Mouse (Mus musculus) liver, embryonic 16.5 days (tissue): ENCODE measurements around the gene Carnmt1. TPM values are rescaled to one million over a fixed set of nuclear protein-coding genes. Genes with fewer than 3 reads are reported as not detected.

Source experiments
- ATAC-seq: fragments of 200-750 bp; cut with Nextera tagmentation; 2 replicates; pipeline ENCODE4 v1.8.0; 2017; ENCODE audit warnings: low read depth, mild to moderate bottlenecking, moderate number of reproducible peaks, moderate library complexity
- H3K27ac ChIP-seq: fragments of 300-500 bp; sonication (generic); 2 replicates; pipeline ENCODE4 v1.5.1; 2014; ENCODE audit warnings: mild to moderate bottlenecking, low read length
- H3K27me3 ChIP-seq: fragments of 300-500 bp; sonication (generic); 2 replicates; pipeline ENCODE4 v1.6.1; 2014; ENCODE audit warnings: low read depth, low read length, mixed read lengths; ENCODE audit not compliant: control insufficient read depth, insufficient read depth
- H3K36me3 ChIP-seq: fragments of 300-500 bp; sonication (generic); 2 replicates; pipeline ENCODE4 v1.6.1; 2014; ENCODE audit warnings: mild to moderate bottlenecking; ENCODE audit not compliant: control insufficient read depth, insufficient read depth
- H3K4me1 ChIP-seq: fragments of 300-500 bp; sonication (generic); 2 replicates; pipeline ENCODE4 v1.6.1; 2014; ENCODE audit warnings: low read depth, low read length, mixed read lengths; ENCODE audit not compliant: control insufficient read depth
- H3K4me2 ChIP-seq: fragments of 300-500 bp; sonication (generic); 2 replicates; pipeline ENCODE4 v1.6.1; 2014; ENCODE audit warnings: low read depth, low read length, mixed read lengths
- H3K4me3 ChIP-seq: fragments of 300-500 bp; sonication (generic); 2 replicates; pipeline ENCODE4 v1.5.1; 2014; ENCODE audit warnings: low read depth, mild to moderate bottlenecking, low read length
- H3K9ac ChIP-seq: fragments of 300-500 bp; sonication (generic); 2 replicates; pipeline ENCODE4 v1.6.1; 2014; ENCODE audit warnings: low read depth, low read length
- H3K9me3 ChIP-seq: fragments of 300-500 bp; sonication (generic); replicated peaks from 2 replicates; pipeline ENCODE4 v1.6.1; 2016; ENCODE audit warnings: low read length; ENCODE audit not compliant: control insufficient read depth
- WGBS: fragments of 180-500 bp; shearing (Covaris S2); extraction: QIAGEN DNeasy Blood & Tissue Kit; methylation state at CpG from one replicate; pipeline ENCODE4 v1.1.7; 2014; ENCODE audit not compliant: insufficient replicate concordance; 5-methylcytosine and 5-hydroxymethylcytosine counted together
- polyA plus RNA-seq: library from polyadenylated mRNA; unstranded; fragments of >200 nt; fragmentation: Nextera tagmentation; extraction: Ambion mirVana; gene quantifications from 2 replicates; pipeline ENCODE4 v1.2.1, GENCODE M21; 2015

Carnmt1 gene
- 12.0 and 12.6 TPM in 2 replicates for polyA plus RNA-seq

DNA sequence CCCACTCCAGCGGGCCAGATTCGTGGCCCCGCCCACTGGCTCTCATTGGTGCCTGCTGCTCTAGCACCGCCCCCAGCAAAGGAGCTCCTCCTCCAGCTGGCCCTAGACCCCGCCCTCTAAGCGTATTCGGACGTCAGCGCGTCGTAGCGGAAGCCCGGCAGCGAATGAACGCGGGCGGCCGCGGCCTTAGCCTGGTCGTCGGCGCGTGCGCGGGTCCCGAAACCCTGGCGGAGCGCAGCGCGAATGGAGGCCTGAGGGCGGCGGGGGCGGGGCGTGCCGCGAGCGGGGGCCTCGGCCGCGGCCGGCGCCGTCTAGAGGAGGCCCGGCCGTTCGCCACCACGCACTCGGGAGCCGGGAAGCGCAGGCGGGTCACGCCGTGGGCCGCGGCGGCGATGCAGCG is at the start of gene Carnmt1:
Gene Carnmt1, plus strand, starts transcription at position 157 of the 400 bp plus-strand sequence.
- peak; percentile 95 for ATAC-seq
- Histone ChIP-seq H3K9ac (peak within 1 kb of the TSS; percentile 86), H3K36me3 (no peaks in the 10 kb centered on the region), H3K4me1 (peaks cover 18% of the 10 kb centered on the region), H3K4me2 (peak within 1 kb of the TSS; percentile 81), H3K27ac (peak within 1 kb of the TSS; percentile 86), H3K9me3 (no peaks in the 10 kb centered on the region), H3K27me3 (no peaks in the 10 kb centered on the region), H3K4me3 (peak within 1 kb of the TSS; percentile 83)
- WGBS, result under 1% methylated on average over 49 of the region's 58 CpGs

DNA sequence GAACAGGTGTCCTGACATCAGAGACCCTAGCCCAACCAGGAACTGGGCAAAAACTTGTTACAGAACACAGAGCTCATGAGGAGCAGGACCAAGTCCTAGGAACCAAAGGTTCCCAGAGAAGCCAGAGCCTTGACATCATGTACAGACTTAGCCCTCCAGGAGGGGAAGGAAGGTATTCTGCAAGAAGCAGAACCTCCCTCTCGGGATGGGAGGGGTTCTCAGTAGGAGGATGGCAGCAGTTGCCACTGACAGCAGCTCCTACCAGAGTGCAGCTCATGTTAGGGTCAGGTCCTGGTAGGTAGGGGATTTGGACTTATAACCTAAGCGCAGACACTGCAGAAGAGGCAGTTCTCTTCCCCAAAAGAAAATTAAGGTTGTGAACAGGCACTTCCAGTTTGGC is 46.7 kb upstream of the Carnmt1 start:
- no peak overlapping the region for H3K4me3 ChIP-seq
- H3K9ac ChIP-seq, result no peak overlapping the region
- 45% methylated on average over 2 of the region's 2 CpGs for WGBS
- H3K4me1 ChIP-seq, result peaks cover 9% of the 10 kb centered on the region; the same call in 1 of the 2 replicates
- H3K4me2 ChIP-seq, result no peak overlapping the region
- ATAC-seq, result no peak
- no peaks in the 10 kb centered on the region for H3K27me3 ChIP-seq
- H3K9me3 ChIP-seq, result no peaks in the 10 kb centered on the region
- H3K36me3 ChIP-seq, result no peaks in the 10 kb centered on the region
- H3K27ac ChIP-seq, result no peak overlapping the region

DNA sequence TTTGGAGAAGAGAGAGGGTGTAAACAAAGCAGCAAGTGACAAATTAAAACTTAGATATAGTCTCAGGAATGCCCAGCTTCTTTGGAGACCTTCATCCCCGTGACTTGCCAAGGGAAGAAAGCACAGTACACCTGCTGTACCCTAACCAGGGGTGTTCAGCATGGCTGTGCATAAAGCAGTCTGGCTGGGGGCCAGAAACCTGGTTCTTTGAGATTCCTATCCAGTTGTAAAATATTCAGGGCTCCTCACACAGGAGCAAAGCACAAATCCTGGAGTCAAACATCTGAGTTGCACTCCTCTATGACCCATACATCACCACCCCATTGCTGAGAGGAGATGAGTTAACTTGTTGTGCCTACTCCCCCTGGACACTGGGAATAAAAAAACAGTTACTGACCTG is 41.0 kb upstream of the Carnmt1 start:
- Histone ChIP-seq H3K4me3 (no peak overlapping the region), H3K4me2 (no peak overlapping the region; the same call in 1 of the 2 replicates), H3K27me3 (no peaks in the 10 kb centered on the region), H3K9ac (no peak overlapping the region), H3K27ac (no peak overlapping the region), H3K4me1 (peaks cover 10% of the 10 kb centered on the region), H3K9me3 (no peaks in the 10 kb centered on the region), H3K36me3 (no peaks in the 10 kb centered on the region)
- 69% methylated on average over 1 of the region's 1 CpGs for WGBS
- no peak for ATAC-seq

DNA sequence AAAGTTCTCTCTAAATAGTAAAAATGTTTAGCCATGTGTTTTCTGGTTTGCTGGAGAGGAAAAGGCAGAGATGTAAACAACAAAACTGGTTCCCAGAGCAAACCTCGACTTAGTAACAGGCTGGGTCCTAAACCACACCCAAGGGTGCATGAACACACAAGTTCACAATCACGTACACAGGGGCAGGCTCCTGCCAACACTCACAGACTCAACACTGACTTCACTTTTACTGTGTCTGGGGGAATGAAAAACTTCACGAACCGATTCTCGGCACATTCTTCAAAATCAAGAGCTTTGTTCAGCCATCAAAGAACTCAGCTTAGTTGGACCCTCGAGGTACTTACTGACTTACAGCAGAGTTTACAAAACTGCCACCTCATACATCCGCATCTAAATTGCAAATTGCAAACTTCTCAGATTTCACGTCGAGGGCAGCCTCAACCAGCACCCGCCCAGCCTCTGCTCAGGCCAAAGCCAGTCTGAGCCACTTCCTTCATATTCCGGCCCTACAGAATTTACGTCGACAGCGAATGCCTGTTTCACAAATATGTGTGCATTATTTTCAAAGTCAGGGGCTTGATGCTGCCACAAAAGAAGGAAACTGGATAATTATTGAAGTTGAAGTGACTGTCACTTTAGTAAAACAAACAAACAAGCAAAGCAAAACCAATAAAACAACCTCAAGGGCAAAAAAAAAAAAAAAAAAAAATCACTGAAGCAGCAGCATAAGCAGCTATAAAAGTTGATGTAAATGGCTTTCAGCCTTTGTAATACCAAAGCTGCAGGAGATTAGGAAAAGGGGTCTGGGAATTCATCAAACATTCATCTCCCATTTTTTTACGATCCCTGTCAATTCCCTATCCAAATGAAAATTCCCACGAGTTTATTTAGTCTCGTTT is 40.1 kb upstream of the Carnmt1 start:
- Histone ChIP-seq H3K4me3 (peak overlapping the region; percentile 90), H3K9ac (peak overlapping the region; percentile 87), H3K36me3 (no peaks in the 10 kb centered on the region), H3K27me3 (no peaks in the 10 kb centered on the region), H3K4me1 (peaks cover 10% of the 10 kb centered on the region), H3K9me3 (no peaks in the 10 kb centered on the region), H3K27ac (peak overlapping the region; percentile 92), H3K4me2 (peak overlapping the region; percentile 78)
- 10% methylated on average over 17 of the region's 17 CpGs for WGBS
- ATAC-seq, result no peak

DNA sequence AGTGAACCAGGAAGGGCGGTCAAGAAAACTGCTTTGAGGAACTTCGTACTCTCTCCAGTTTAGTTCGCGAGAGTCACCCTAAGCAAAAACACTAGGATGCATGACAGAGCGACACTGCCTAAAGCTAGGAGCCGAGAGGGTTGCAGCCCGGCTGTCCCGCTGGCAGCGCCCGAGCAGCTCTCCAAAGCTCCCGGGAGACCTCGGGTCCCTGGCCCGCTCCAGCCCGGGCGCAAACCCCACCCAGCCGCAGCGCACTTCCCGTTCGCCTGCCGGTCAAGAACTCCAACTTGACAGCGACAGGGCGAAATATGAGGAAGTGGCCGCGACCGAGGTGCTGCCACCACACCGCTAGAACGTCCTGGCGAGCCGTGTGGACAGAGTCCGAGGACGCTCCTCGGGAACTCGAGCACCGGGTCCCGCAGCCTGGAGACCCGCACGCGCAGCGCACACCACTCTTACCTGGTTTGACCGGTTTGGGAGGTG is 39.4 kb upstream of the Carnmt1 start:
- peak overlapping the region; percentile 87 for H3K9ac ChIP-seq
- peak overlapping the region; percentile 92 for H3K27ac ChIP-seq
- under 1% methylated on average over 40 of the region's 40 CpGs for WGBS
- no peaks in the 10 kb centered on the region for H3K36me3 ChIP-seq
- H3K4me3 ChIP-seq, result peak overlapping the region; percentile 90
- no peaks in the 10 kb centered on the region for H3K27me3 ChIP-seq
- H3K4me1 ChIP-seq, result peaks cover 10% of the 10 kb centered on the region
- no peaks in the 10 kb centered on the region for H3K9me3 ChIP-seq
- H3K4me2 ChIP-seq, result peak overlapping the region; percentile 78
- ATAC-seq, result peak; percentile 67

DNA sequence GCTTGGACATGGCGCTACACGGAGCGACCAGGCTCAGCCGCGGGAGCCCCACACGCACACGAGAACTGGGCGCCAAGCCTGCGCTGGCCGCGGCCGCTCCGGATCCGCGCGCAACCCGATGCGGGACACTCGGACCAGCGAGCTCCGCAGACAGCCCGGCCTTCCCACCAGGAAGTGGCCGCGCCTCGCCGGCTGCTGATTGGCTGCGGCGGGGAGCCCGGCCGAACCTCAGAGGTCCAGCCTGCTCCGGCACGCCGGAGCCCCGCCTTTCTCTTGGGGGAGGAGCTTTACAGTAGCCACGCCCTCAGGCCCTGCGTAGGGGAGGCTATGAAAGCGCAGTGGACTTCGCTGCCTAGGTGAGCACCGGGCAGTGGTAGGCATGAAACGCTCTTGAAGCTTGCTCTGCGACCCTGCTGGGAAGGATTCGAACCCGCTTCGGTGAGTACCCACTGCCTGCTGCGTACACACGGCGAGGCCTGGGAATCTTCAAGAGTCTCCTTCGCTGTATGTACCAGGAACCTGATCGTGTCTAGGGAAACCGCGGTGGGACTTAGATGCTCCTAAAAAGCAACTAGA is 38.8 kb upstream of the Carnmt1 start, which contains the start of the genes Ostf1 and Nmrk1:
Gene Ostf1, minus strand, starts transcription at position 180 of the 576 bp plus-strand sequence.
Gene Nmrk1, plus strand, starts transcription at position 307 of the 576 bp plus-strand sequence.
- Histone ChIP-seq H3K9ac (peak within 1 kb of the TSS; percentile 87), H3K4me2 (peak within 1 kb of the TSS; percentile 78), H3K4me3 (peak within 1 kb of the TSS; percentile 90), H3K36me3 (no peaks in the 10 kb centered on the region), H3K27ac (peak within 1 kb of the TSS; percentile 92), H3K4me1 (peaks cover 10% of the 10 kb centered on the region), H3K9me3 (no peaks in the 10 kb centered on the region), H3K27me3 (no peaks in the 10 kb centered on the region)
- under 1% methylated on average over 51 of the region's 51 CpGs for WGBS
- ATAC-seq, result peak; percentile 98

DNA sequence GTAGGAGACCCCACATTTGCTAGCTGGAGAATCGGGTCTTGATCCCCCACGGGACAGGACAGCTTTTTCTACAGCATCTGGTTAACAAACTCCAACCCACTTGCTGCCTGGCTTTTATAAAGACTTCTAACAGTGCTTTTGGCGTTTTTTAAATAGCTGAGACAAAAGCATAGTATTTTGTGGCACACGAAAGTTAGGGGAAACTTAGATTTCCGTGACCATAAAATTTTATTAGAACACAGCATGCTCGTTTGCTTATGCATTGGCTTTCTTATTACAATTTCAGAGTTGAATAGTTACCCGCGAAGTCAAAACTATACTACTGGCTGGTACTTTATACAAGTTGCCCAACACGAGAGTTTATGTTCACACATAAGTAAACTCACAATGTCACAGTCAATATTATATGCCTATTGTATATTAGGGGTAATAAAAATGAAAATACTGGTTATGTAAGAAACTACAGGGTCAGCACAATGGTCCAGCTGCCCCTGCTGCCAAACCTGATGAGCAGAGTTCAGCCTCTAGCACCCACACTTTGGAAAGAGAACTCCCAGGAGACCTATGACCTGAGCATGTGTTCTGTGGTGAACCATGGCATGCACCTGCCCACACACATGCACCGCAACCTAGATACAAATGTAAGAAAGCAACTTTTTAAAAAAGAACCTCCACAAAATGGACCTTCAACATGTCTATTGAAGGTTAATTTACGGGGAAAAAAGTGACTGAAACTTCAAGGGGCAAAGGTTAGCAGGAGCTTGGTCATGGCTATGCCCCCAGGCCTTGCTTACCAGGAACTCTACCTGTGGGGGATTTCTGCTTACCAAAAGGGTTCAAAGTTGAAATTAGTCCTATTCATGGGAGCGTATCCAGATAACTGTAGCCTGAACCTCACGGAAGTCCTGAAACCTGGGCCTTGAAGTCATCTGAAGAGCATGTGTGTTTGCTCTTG is 38.1 kb upstream of the Carnmt1 start:
- Histone ChIP-seq H3K4me3 (peak overlapping the region; percentile 90), H3K9me3 (no peaks in the 10 kb centered on the region), H3K36me3 (no peaks in the 10 kb centered on the region), H3K9ac (peak overlapping the region; percentile 54), H3K4me1 (peaks cover 10% of the 10 kb centered on the region), H3K27me3 (no peaks in the 10 kb centered on the region), H3K27ac (no peak overlapping the region), H3K4me2 (peak overlapping the region; percentile 78)
- WGBS, result 53% methylated on average over 13 of the region's 13 CpGs
- no peak for ATAC-seq

DNA sequence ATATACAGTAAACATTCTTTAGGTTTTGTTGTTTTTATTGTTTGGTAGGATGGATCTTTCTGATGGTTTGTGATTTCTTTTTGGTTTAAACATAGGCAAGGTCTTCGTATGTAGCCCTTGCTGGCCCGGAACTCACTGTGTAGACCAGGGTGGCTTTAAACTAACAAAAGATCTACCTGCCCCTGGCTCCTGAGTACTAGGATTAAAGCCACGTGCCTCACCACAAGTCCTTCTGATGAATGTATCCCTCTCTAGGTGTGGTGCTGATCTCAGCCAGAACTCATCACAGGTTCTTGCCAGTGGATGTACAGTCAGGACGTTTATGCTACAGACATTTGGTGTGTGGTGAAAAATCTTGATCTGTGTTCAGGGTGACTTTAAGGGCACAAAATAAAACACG is 32.6 kb upstream of the Carnmt1 start:
- WGBS, result 67% methylated on average over 5 of the region's 5 CpGs
- no peak for ATAC-seq
- no peaks in the 10 kb centered on the region for H3K36me3 ChIP-seq

More for the DNA sequence above, 32.6 kb upstream of the Carnmt1 start:
- no peaks in the 10 kb centered on the region for H3K27me3 ChIP-seq
- no peaks in the 10 kb centered on the region for H3K4me1 ChIP-seq
- H3K9ac ChIP-seq, result no peak overlapping the region
- H3K9me3 ChIP-seq, result no peaks in the 10 kb centered on the region
- H3K4me3 ChIP-seq, result no peak overlapping the region
- H3K27ac ChIP-seq, result no peak overlapping the region
- no peak overlapping the region for H3K4me2 ChIP-seq
